Mouse (Mus musculus) frontal cortex, postnatal 14 days (tissue): ENCODE data around the gene Fam71b.
"Not testable (repeated sequence)": the region's sequence is repeated elsewhere in the genome, so short reads cannot be mapped to it uniquely, and the experiment has no call there.

Experiments
- DNase-seq, 2 experiments: peaks; one replicate each; pipeline ENCODE4 v3.0.0; 2022; ENCODE audit warnings: low spot score in 2 of 2

The Fam71b gene

DNA sequence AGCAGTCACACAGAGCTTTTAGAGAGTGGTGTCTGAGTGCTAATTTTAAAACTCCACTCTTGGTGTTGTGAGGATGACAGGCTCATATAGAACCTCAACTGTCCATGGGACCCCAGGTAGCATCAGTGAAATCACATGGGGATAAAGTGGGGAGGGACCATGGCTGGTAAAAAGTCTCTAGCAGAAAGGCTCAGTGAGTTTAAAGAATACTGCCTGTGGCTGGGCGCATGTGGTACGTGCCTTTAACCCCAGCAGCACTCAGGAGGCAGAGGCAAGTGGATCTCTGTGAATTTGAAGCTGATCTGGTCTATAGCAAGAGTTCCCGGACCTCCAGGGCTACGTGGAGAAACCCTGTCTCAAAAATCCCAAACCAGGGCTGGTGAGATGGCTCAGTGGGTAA is 13.9 kb upstream of the Fam71b start:
- no peak for DNase-seq

GRCm38 (mm10) chr11:46384925-46385324 is 11.4 kb upstream of the Fam71b start:
- no peak for DNase-seq

GRCm38 (mm10) chr11:46386556-46386955 is 9.8 kb upstream of the Fam71b start:
- no peak for DNase-seq

GRCm38 (mm10) chr11:46387061-46387460 is 9.3 kb upstream of the Fam71b start:
- DNase-seq = no peak

- DNase-seq = no peak
These were observed 7.9 kb upstream of the Fam71b start for GRCm38 (mm10) chr11:46388438-46388837.

GRCm38 (mm10) chr11:46389336-46390117 is 6.8 kb upstream of the Fam71b start, which contains the start of gene Itk:
Gene Itk (minus strand): TSS chr11:46389515.
- DNase-seq = no peak

DNA sequence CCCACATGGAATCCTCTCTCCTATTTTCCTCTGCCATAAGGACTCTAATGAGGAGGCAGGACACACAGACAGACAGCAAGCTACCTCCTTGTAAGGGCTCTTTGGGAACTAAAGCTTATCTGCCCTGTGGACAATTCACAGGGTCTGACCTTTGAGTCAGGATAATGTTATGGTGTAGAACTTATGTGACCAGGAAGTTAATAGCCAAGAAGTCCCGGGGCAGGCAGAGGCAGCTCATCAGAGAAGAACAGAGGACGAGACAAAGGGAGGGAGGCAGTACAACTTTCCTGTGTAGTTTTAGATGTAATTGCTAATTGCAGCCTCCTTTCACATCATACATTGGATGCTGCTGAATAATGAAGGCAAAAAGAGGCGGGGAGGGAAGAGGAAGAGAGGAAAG is 5.7 kb upstream of the Fam71b start:
- DNase-seq = no peak

GRCm38 (mm10) chr11:46392890-46393289 is 3.5 kb upstream of the Fam71b start:
- DNase-seq = no peak

- no peak for DNase-seq
These were observed 2.9 kb upstream of the Fam71b start for GRCm38 (mm10) chr11:46393413-46393812.

DNA sequence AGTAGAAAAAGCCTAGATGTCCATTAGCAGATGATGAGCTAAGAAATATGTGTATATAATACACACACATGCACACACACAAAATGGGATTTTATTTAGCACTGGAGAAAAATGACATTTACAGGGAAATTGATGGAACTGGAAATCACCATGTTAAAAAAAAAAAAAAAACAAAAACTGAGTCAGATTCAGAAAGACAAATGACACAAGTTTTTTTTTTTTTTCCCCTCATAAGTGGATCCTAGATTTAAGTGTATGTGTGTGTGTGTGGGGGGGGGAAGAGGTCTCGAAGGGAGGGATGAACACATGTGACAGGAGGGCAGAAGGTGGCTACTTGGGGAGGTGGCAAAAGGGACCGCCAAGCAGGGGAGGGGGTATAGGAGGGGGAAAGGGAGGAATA is 1.3 kb upstream of the Fam71b start:
- DNase-seq = no peak

- DNase-seq = no peak
These were observed 661 bp upstream of the Fam71b start for GRCm38 (mm10) chr11:46395698-46396097.

GRCm38 (mm10) chr11:46396860-46397179 is 461 bp downstream of the Fam71b start:
- no peak for DNase-seq

GRCm38 (mm10) chr11:46397900-46398299 is 1.5 kb downstream of the Fam71b start:
- no peak for DNase-seq

GRCm38 (mm10) chr11:46398473-46398872 is 2.1 kb downstream of the Fam71b start:
- no peak for DNase-seq

- DNase-seq = no peak
These were observed 2.6 kb downstream of the Fam71b start for GRCm38 (mm10) chr11:46398933-46399383.

- DNase-seq = no peak
These were observed 5.2 kb downstream of the Fam71b start for GRCm38 (mm10) chr11:46401555-46401954.

GRCm38 (mm10) chr11:46404986-46405385 is 8.6 kb downstream of the Fam71b start:
- DNase-seq = no peak

DNA sequence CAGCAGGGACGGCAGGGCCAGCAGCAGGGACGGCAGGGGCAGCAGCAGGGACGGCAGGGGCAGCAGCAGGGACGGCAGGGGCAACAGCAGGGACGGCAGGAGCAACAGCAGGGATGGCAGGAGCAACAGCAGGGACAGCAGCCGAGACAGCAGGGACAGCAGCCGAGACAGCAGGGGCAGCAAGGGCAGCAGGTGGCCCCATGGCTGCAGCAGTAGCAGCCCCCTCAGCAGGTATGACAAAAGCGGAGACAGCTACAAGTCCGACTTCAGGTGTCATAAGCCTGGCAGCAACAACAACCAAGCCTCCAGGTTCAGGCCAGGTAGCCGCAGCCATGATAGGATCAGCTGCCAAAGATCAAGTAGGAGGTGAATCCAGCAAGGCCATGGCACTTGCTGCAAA is 10.4 kb downstream of the Fam71b start:
- no peak for DNase-seq

DNA sequence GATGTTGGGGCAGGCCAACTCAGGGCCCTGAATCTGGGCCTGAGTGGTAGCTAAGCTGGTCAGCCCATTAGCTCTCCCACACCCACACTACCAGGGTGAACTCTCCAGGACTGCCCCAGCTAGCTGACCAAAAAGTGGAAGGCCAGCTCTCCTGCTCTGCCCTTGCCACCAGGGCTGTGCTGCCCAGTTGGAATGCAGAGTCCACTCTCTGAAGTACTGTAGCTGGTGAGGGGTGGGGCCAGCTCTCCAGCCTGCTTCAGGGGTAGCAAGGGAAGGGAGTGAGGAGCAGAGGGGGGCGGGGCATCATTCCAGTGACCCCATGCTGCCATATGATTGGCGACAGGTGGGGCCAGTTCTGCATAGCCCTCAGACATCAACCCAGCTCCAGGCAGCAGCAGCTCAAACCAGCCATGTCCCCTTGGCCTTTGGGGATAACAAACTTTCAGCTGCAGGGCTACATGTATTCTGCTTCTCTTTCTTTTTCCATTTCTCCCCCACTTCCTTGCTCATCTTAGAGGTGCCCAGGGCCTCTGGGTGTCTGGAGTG is 13.7 kb downstream of the Fam71b start:
- DNase-seq = no peak

GRCm38 (mm10) chr11:46418438-46418837 is 22.1 kb downstream of the Fam71b start:
- no peak for DNase-seq

GRCm38 (mm10) chr11:46418860-46419259 is 22.5 kb downstream of the Fam71b start:
- no peak for DNase-seq

DNA sequence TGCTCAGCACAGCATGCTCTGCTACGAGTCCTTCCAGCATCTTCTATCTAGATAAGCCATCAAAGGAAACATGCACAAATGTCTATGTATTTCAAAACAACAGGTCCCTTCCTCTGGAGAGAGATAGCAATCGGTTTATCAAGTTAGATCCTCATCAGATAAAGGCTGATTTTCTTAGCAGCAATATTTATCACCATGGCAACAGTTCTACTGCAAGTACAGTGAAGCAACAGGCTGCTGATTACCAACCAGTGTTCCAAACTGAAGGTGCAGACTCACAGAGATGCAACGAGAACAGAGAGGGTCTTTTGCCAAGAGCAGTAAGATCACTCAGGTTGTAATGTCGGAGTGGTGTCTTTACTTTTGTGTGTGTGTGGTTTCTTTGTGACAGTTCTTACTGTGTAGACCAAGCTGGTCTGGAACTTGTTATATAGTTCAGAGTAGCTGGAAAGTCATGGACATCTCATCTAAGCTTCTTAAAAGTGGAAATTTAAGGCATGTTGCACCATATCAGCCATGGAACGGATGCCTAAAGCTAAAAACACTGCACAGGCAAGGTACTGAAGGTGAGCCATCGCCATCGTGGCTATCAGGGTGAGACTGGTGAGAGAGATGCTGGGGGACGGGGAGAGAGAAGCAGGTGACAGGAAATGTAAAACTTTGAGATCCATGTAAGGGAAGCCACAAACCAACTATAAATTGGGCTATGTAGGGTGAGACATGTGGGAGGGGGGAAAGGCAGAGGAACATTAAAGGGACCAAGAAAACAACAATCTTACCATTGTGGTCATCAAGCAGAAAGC is 24.9 kb downstream of the Fam71b start:
- no peak for DNase-seq

DNA sequence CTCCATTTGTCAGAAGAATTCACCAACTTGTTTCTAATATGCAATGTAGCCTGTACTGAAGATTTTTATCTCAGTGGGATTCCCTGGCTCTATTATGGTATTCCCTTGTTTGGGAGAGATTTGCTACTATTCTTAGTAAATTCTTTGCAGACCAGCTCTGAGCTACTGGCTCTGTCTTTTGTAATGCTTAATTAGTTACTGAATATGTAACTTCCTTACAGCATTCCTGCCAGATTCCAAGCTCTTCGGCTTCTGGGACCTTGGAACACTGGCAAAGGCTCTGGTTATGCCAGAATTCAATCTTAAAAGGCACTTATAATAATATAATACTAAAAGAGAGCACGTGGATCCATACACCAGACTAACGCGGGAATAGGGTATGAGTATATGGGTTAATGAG is 31.8 kb downstream of the Fam71b start:
- DNase-seq = not testable (repeated sequence)
